Mouse (Mus musculus) ovary, postnatal 36 days (tissue): ENCODE measurements at regions not wholly inside any gene's neighbourhood (a gene's known extent, or its start where the extent isn't known, plus 50 kb on each side); places are given as distances from the start of the nearest gene placed in this dataset.

Experiments
- DNase-seq: peaks from one replicate; pipeline ENCODE4 v3.0.0; 2022; ENCODE audit warnings: low spot score, mixed read lengths

- no peak for DNase-seq
These were observed 297.3 kb downstream of the Kcnrg start for GRCm38 (mm10) chr14:61904426-61905124.

GRCm38 (mm10) chr14:61918113-61918512 lies 310.9 kb downstream of the Kcnrg start:
- no peak for DNase-seq

- DNase-seq = no peak
These were observed 324.6 kb downstream of the Kcnrg start for GRCm38 (mm10) chr14:61931811-61932210.

- DNase-seq = no peak
These were observed 334.4 kb downstream of the Kcnrg start for GRCm38 (mm10) chr14:61941682-61942081.

GRCm38 (mm10) chr14:61945659-61946058 lies 338.4 kb downstream of the Kcnrg start:
- no peak for DNase-seq

GRCm38 (mm10) chr14:61949446-61949845 lies 342.2 kb downstream of the Kcnrg start:
- no peak for DNase-seq

GRCm38 (mm10) chr14:61950004-61950403 lies 342.4 kb upstream of the Rnaseh2b start:
- DNase-seq = no peak

- no peak for DNase-seq
These were observed 339.4 kb upstream of the Rnaseh2b start for GRCm38 (mm10) chr14:61953029-61953428.

- DNase-seq = no peak
These were observed 337.0 kb upstream of the Rnaseh2b start for GRCm38 (mm10) chr14:61955416-61955815.

- DNase-seq = no peak
These were observed 332.0 kb upstream of the Rnaseh2b start for GRCm38 (mm10) chr14:61960243-61960957.

GRCm38 (mm10) chr14:61968467-61968866 lies 323.9 kb upstream of the Rnaseh2b start:
- no peak for DNase-seq

GRCm38 (mm10) chr14:61968957-61969535 lies 323.3 kb upstream of the Rnaseh2b start:
- no peak for DNase-seq

- no peak for DNase-seq
These were observed 321.8 kb upstream of the Rnaseh2b start for GRCm38 (mm10) chr14:61970591-61970990.

GRCm38 (mm10) chr14:61971100-61972088 lies 321.0 kb upstream of the Rnaseh2b start:
- no peak for DNase-seq

GRCm38 (mm10) chr14:61975301-61975732 lies 317.1 kb upstream of the Rnaseh2b start:
- no peak for DNase-seq

GRCm38 (mm10) chr14:61980581-61980980 lies 311.8 kb upstream of the Rnaseh2b start:
- DNase-seq = no peak

- no peak for DNase-seq
These were observed 306.8 kb upstream of the Rnaseh2b start for GRCm38 (mm10) chr14:61985575-61985974.

- no peak for DNase-seq
These were observed 306.2 kb upstream of the Rnaseh2b start for GRCm38 (mm10) chr14:61986203-61986602.

- no peak for DNase-seq
These were observed 297.1 kb upstream of the Rnaseh2b start for GRCm38 (mm10) chr14:61995253-61995652.

- DNase-seq = no peak
These were observed 294.7 kb upstream of the Rnaseh2b start for GRCm38 (mm10) chr14:61997736-61998135.

GRCm38 (mm10) chr14:61998259-61998658 lies 294.1 kb upstream of the Rnaseh2b start:
- DNase-seq = no peak

GRCm38 (mm10) chr14:62001481-62001949 lies 290.9 kb upstream of the Rnaseh2b start:
- no peak for DNase-seq
